Mouse (Mus musculus): ENCODE measurements around the gene Atp6v0b. TPM values are rescaled to one million over a fixed set of nuclear protein-coding genes. Genes with fewer than 3 reads are reported as not detected.

Gene Atp6v0b
- total and polyA plus RNA-seq, 2 experiments from 2014 or later: 625 to 667 TPM

DNA sequence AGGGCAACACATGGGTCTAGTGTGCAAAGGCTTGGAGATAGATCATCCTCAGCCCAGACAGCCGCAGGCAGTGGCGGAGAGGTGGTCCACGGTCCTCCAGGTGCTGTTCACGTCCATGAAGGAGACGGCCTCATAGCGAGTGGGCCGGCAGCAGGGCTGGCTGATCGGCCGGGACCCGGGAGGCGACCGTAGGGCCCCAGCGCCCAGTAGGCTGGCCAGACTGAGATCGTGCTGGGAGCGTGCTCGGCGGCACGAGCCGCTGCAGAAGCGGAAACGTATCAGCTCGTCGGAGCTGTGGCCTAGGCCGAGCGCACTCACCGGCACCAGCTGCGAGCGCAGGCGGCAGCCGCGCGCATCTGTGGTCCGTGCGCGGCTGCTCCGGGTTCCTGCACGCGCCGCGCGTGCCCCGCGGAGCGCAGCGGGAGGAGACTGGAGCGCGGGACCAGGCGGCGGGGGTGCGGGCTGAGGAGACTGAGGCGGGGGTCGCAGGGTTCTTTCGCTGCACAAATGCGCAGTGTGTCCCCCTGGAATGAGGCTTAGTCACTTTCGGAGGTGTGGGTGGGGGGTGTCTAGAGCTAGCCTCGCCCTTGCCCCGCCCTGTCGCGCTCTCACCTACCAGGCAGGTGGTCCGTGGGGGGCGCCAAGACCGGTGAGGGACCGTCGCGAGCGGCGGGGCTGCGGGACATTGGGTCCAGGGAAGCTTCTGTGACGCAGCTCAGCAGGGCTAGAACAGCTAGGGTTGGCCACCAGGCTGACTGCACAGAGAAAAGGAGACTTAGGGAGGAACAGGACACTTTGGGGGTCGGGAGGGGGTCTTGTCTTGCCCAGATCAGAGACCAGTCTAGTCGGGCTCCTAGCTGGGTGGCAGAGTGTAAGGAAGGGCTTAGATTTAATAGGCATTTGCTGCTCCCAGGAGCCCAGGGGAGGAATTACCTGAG lies 39.7 kb upstream of the Atp6v0b start:
- 0 out of 2 replicates have a peak, but pooled peaks cover 2% of the 10 kb centered on the region for H3K36me3 ChIP-seq (ENCODE audit: insufficient read depth, low read length)
- peak overlapping the region; percentile 61 for H3K9ac ChIP-seq (replicated peaks; ENCODE audit: low read length, poor library complexity, severe bottlenecking)
- DNase-seq (ENCODE audit: low spot score) (peak; percentile 73), ATAC-seq (ENCODE audit: low FRiP score) (peak; percentile 75)
- H3K4me1 ChIP-seq (ENCODE audit: insufficient read depth, low read length): peaks cover 5% of the 10 kb centered on the region; the same call in 1 of the 2 replicates
- TF ChIP-seq CTCF (IDR thresholded peaks at IDR 0.05): no peak
- WGBS: 1% methylated on average over 70 of the region's 71 CpGs
- peak overlapping the region; percentile 51 for H3K4me3 ChIP-seq (ENCODE audit: low read depth, low read length)
- no peaks in the 10 kb centered on the region for H3K9me3 ChIP-seq (ENCODE audit: low read length)
- H3K27ac ChIP-seq (ENCODE audit: low read depth, low read length): no peak overlapping the region
- peak overlapping the region; percentile 96 for H3K4me2 ChIP-seq (ENCODE audit: low read depth, low read length, poor library complexity, severe bottlenecking)
- peaks cover 17% of the 10 kb centered on the region for H3K27me3 ChIP-seq (ENCODE audit: insufficient read depth, low read length)

DNA sequence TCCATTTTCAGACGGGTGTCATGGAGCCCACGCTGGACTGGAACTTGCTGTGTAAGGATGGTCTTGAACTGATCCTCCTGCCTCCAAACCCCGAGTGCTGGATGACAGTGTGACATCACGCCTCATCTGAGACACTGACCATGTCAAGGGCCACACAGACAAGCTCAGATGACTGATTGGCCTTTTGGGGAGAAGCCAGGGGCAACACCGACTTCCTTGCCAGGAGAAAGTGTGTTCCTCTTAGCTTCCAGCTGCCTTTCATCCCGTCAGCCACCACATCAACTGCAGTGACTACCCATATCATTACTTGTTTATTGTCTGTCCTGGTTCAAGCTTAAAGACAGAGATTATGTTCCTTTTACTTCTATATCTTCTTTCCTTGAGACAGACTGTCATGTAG lies 37.8 kb upstream of the Atp6v0b start:
- no peak overlapping the region for H3K4me3 ChIP-seq (ENCODE audit: low read depth, low read length)
- no peak for DNase-seq (ENCODE audit: low spot score)
- no peak for TF ChIP-seq CTCF (IDR thresholded peaks at IDR 0.05)
- H3K36me3 ChIP-seq (ENCODE audit: insufficient read depth, low read length): no peaks in the 10 kb centered on the region
- H3K4me2 ChIP-seq (ENCODE audit: low read depth, low read length, poor library complexity, severe bottlenecking): no peak overlapping the region
- 68% methylated on average over 4 of the region's 6 CpGs for WGBS
- ATAC-seq (ENCODE audit: low FRiP score): no peak
- H3K4me1 ChIP-seq (ENCODE audit: insufficient read depth, low read length): peaks cover 5% of the 10 kb centered on the region; the same call in 1 of the 2 replicates
- no peak overlapping the region for H3K27ac ChIP-seq (ENCODE audit: low read depth, low read length)
- no peaks in the 10 kb centered on the region for H3K9me3 ChIP-seq (ENCODE audit: low read length)
- no peak overlapping the region for H3K9ac ChIP-seq (replicated peaks; ENCODE audit: low read length, poor library complexity, severe bottlenecking)
- H3K27me3 ChIP-seq (ENCODE audit: insufficient read depth, low read length): peaks cover 10% of the 10 kb centered on the region

DNA sequence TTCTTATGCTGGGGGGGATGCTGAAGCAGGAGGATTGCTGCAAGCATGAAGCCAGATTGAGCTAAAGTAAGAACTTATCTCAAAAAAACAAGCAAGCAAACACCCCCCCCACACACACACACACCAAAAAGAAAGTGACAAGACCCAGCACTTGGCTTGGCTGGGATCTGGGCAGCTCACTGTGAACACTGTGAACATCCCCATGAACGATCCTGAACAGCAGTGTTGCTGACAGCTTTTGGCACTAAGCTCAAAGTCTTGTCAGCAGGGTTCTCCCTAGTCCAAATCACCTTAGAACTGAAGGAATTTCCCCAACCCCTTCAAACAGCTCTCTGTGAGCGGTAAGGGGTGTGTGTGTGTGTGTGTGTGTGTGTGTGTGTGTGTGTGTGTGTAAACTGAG lies 36.3 kb upstream of the Atp6v0b start:
- H3K27me3 ChIP-seq (ENCODE audit: insufficient read depth, low read length): no peaks in the 10 kb centered on the region
- no peak overlapping the region for H3K4me2 ChIP-seq (ENCODE audit: low read depth, low read length, poor library complexity, severe bottlenecking)
- H3K4me3 ChIP-seq (ENCODE audit: low read depth, low read length): no peak overlapping the region
- no peaks in the 10 kb centered on the region; the same call in 1 of the 2 replicates for H3K4me1 ChIP-seq (ENCODE audit: insufficient read depth, low read length)
- no peak for TF ChIP-seq CTCF (IDR thresholded peaks at IDR 0.05)
- no peak overlapping the region for H3K9ac ChIP-seq (replicated peaks; ENCODE audit: low read length, poor library complexity, severe bottlenecking)
- H3K27ac ChIP-seq (ENCODE audit: low read depth, low read length): no peak overlapping the region
- 49% methylated on average over 2 of the region's 2 CpGs for WGBS
- ATAC-seq (ENCODE audit: low FRiP score) (no peak), DNase-seq (ENCODE audit: low spot score) (no peak)
- no peaks in the 10 kb centered on the region for H3K36me3 ChIP-seq (ENCODE audit: insufficient read depth, low read length)
- no peaks in the 10 kb centered on the region for H3K9me3 ChIP-seq (ENCODE audit: low read length)

DNA sequence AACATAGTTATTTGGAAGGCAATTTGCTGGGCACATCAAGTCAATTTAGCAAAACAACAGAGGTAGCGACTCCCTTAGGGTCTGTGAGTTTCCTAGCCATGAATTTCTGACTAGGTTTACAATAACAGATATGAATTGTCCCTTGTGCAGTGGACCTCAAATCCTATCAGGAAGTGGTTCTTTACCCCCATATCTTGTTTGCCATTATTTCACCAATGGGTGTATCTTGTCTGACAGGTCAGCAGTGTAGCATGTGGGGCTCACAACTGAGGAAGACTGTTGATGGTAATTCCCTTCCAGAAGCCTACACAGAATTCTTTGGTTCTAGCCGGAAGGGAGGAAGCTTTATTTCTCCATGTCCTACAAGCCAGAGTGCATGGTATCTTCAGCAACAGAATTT lies 34.2 kb upstream of the Atp6v0b start:
- Histone ChIP-seq H3K4me2 (ENCODE audit: low read depth, low read length, poor library complexity, severe bottlenecking) (no peak overlapping the region), H3K36me3 (ENCODE audit: insufficient read depth, low read length) (no peaks in the 10 kb centered on the region), H3K9ac (replicated peaks; ENCODE audit: low read length, poor library complexity, severe bottlenecking) (no peak overlapping the region), H3K27me3 (ENCODE audit: insufficient read depth, low read length) (no peaks in the 10 kb centered on the region), H3K4me1 (ENCODE audit: insufficient read depth, low read length) (no peaks in the 10 kb centered on the region; the same call in 1 of the 2 replicates), H3K9me3 (ENCODE audit: low read length) (no peaks in the 10 kb centered on the region), H3K4me3 (ENCODE audit: low read depth, low read length) (no peak overlapping the region), H3K27ac (ENCODE audit: low read depth, low read length) (no peak overlapping the region)
- no peak for TF ChIP-seq CTCF (IDR thresholded peaks at IDR 0.05)
- 87% methylated on average over 2 of the region's 2 CpGs for WGBS
- ATAC-seq (ENCODE audit: low FRiP score): no peak
- DNase-seq (ENCODE audit: low spot score): no peak

DNA sequence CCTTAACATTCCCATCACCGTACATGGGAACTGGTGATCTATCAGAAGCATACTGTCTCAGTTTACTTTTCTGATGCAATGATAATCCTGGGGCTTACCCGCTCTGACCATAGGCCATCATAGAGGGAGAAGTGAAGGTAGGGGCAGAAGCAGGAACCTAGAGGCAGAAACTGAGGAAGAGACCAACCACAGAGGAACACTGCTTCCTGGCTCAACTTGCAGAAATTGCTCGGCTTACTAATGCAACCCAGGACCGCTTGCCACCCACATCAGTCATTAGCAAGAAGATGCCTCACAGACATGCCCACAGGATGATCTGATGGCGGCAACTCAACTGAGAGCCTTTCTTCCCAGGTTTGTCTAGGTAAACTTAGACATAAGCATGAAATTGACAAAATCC lies 31.6 kb upstream of the Atp6v0b start:
- no peaks in the 10 kb centered on the region; the same call in 1 of the 2 replicates for H3K4me1 ChIP-seq (ENCODE audit: insufficient read depth, low read length)
- no peaks in the 10 kb centered on the region for H3K27me3 ChIP-seq (ENCODE audit: insufficient read depth, low read length)
- TF ChIP-seq CTCF (IDR thresholded peaks at IDR 0.05): no peak
- WGBS: 87% methylated on average over 5 of the region's 5 CpGs
- H3K9ac ChIP-seq (replicated peaks; ENCODE audit: low read length, poor library complexity, severe bottlenecking): no peak overlapping the region
- H3K4me3 ChIP-seq (ENCODE audit: low read depth, low read length): no peak overlapping the region
- ATAC-seq (ENCODE audit: low FRiP score) (no peak), DNase-seq (ENCODE audit: low spot score) (no peak)
- H3K36me3 ChIP-seq (ENCODE audit: insufficient read depth, low read length): no peaks in the 10 kb centered on the region
- no peaks in the 10 kb centered on the region for H3K9me3 ChIP-seq (ENCODE audit: low read length)
- no peak overlapping the region for H3K4me2 ChIP-seq (ENCODE audit: low read depth, low read length, poor library complexity, severe bottlenecking)
- H3K27ac ChIP-seq (ENCODE audit: low read depth, low read length): no peak overlapping the region

DNA sequence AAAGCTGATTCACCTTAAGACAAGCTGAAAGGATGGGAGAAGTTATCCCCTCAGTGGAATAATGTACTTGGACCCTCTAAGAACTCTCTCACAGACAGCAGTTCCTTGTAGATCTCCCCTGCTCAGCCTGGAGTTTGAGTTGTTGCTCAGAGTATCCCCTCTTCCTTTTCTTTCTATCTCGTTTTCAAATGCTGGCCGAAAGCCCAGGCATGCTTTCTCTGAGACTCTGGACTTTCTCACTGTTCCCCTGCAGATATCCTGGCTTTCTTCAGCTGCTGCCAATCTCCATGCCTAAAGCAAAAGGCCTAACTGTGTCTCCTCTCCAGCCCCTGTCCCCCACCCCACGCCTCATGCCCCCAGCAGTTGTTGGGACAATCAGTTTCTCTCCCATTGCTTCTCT lies 31.1 kb upstream of the Atp6v0b start:
- DNase-seq (ENCODE audit: low spot score) (no peak), ATAC-seq (ENCODE audit: low FRiP score) (no peak)
- no peak overlapping the region for H3K9ac ChIP-seq (replicated peaks; ENCODE audit: low read length, poor library complexity, severe bottlenecking)
- H3K36me3 ChIP-seq (ENCODE audit: insufficient read depth, low read length): no peaks in the 10 kb centered on the region
- no peak for TF ChIP-seq CTCF (IDR thresholded peaks at IDR 0.05)
- H3K4me1 ChIP-seq (ENCODE audit: insufficient read depth, low read length): peaks cover 4% of the 10 kb centered on the region; the same call in 1 of the 2 replicates
- H3K27ac ChIP-seq (ENCODE audit: low read depth, low read length): no peak overlapping the region
- H3K27me3 ChIP-seq (ENCODE audit: insufficient read depth, low read length): no peaks in the 10 kb centered on the region
- 70% methylated on average over 3 of the region's 3 CpGs for WGBS
- H3K9me3 ChIP-seq (ENCODE audit: low read length): no peaks in the 10 kb centered on the region
- H3K4me2 ChIP-seq (ENCODE audit: low read depth, low read length, poor library complexity, severe bottlenecking): no peak overlapping the region
- no peak overlapping the region for H3K4me3 ChIP-seq (ENCODE audit: low read depth, low read length)

Data from midbrain, postnatal 0 days (tissue).